ENCODE assay signal across 21 mouse cellular contexts in genomic region chr3:45620729-45621128, GRCm38 (mm10).
"Had no signal": no experiment of that assay in that cellular context is flagged by ENCODE, and none has a peak within 500 bp of the region (broad histone marks: within the 10 kb centered on the region; RNA-seq: fewer than 3 reads in every experiment).

No protein-coding gene starts in this region.

- DNase-seq: cerebellum, adult 8-10 months; cerebellum, adult 9-10 months; cerebellum, adult 9-11 months; cerebellum, postnatal 10 days; cerebellum, postnatal 14 days; cerebellum, postnatal 25 days; cerebellum, postnatal 36 days; embryo, embryonic 11 days; forebrain, postnatal 0 days; gastrocnemius, adult 2 months; gastrocnemius, postnatal 10 days; gastrocnemius, postnatal 14 days; gastrocnemius, postnatal 25 days; gastrocnemius, postnatal 36 days; heart, adult 11 months; heart, adult 18-20 months; heart, adult 2 months had no signal

- ATAC-seq: forebrain, embryonic 13.5 days; forebrain, embryonic 14.5 days; forebrain, embryonic 15.5 days; forebrain, embryonic 16.5 days; forebrain, postnatal 0 days had no signal
